Mouse (Mus musculus) kidney, embryonic 16.5 days (tissue): ENCODE measurements around the gene Cblc. TPM values are rescaled to one million over a fixed set of nuclear protein-coding genes. Genes with fewer than 3 reads are reported as not detected.

Source experiments
- ATAC-seq: fragments of 200-750 bp; cut with Nextera tagmentation; 2 replicates; pipeline ENCODE4 v1.8.0; 2017; ENCODE audit warnings: moderate TSS enrichment; ENCODE audit not compliant: low FRiP score, low TSS enrichment
- H3K27ac ChIP-seq: fragments of 300-500 bp; sonication (generic); 2 replicates; pipeline ENCODE4 v1.5.1; 2014; ENCODE audit warnings: low read length
- H3K27me3 ChIP-seq: fragments of 300-500 bp; sonication (generic); 2 replicates; pipeline ENCODE4 v1.6.1; 2014; ENCODE audit warnings: low read length, control low read depth, mixed read lengths; ENCODE audit not compliant: insufficient read depth
- H3K36me3 ChIP-seq: fragments of 300-500 bp; sonication (generic); 2 replicates; pipeline ENCODE4 v1.6.1; 2014; ENCODE audit warnings: low read length, control low read depth, mixed read lengths; ENCODE audit not compliant: insufficient read depth
- H3K4me1 ChIP-seq: fragments of 300-500 bp; sonication (generic); 2 replicates; pipeline ENCODE4 v1.6.1; 2014; ENCODE audit warnings: low read length, control low read depth, mixed read lengths; ENCODE audit not compliant: insufficient read depth
- H3K4me2 ChIP-seq: fragments of 300-500 bp; sonication (generic); replicated peaks from 2 replicates; pipeline ENCODE4 v1.6.1; 2014; ENCODE audit warnings: low read depth, low read length
- H3K4me3 ChIP-seq: fragments of 300-500 bp; sonication (generic); 2 replicates; pipeline ENCODE4 v1.5.1; 2014; ENCODE audit warnings: mild to moderate bottlenecking, low read length
- H3K9ac ChIP-seq: fragments of 300-500 bp; sonication (generic); replicated peaks from 2 replicates; pipeline ENCODE4 v1.6.1; 2014; ENCODE audit warnings: low read length
- H3K9me3 ChIP-seq: fragments of 300-500 bp; sonication (generic); 2 replicates; pipeline ENCODE4 v1.6.1; 2016; ENCODE audit warnings: low read length, control low read depth
- WGBS: fragments of 180-500 bp; shearing (Covaris S2); extraction: QIAGEN DNeasy Blood & Tissue Kit; methylation state at CpG from one replicate; pipeline ENCODE4 v1.1.7; 2014; 5-methylcytosine and 5-hydroxymethylcytosine counted together
- polyA plus RNA-seq: library from polyadenylated mRNA; unstranded; fragments of >200 nt; fragmentation: Nextera tagmentation; extraction: Ambion mirVana; gene quantifications from 2 replicates; pipeline ENCODE4 v1.2.1, GENCODE M21; 2015

Cblc gene
- polyA plus RNA-seq = 9.4 and 12.2 TPM in 2 replicates

DNA sequence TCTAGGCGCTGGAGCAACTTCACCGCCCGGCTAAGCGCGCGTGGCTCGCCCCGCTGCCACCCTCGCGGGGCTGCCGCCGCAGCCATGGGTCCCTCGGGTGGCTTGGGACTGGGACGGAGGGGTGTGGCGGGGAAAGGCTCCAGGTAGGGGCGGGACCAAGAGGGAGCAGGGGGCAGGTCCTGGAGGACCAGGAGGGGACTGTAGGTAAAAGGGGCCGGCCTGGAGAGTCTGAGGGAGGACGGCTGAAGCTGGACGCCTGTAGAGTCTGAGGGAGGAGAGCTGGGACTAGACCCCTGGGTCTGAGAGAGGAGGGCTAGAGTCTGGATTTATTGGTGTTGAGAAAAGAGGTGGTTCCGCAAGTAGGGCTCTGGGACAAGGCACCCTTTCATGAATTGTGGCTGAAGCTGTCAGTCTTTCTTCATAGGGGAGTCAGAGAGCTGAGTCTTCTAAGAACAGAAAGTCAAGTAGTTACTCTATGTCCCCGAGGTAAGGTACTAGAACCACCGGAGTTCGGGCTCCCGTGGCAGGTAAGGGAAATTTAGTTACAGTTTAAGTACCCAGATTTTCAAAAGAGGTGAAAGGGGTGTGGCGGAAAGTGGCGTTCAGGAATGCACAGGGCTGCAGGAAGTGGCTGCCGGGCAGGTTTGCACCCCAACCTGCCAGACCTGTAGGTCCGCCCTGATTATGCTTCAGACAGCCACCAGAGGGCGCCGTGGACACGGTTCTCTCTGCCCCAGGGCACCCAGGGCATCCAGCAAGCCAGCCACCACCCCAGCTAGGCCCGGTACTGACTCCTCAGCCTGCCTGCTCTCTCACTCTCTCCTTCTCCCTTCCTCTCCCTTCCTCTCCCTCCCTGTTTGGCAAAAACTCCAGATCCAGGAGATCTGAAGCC lies at the start of gene Cblc:
TSS of gene Cblc (minus strand) at position 113 of the 892 bp plus-strand sequence.
- 1% methylated on average over 32 of the region's 32 CpGs for WGBS
- H3K9ac ChIP-seq = peak within 1 kb of the TSS; percentile 59
- no peaks in the 10 kb centered on the region for H3K4me1 ChIP-seq
- peak within 1 kb of the TSS; percentile 55 for H3K4me2 ChIP-seq
- H3K27ac ChIP-seq = peak within 1 kb of the TSS; percentile 80
- H3K36me3 ChIP-seq = no peaks in the 10 kb centered on the region
- no peaks in the 10 kb centered on the region for H3K9me3 ChIP-seq
- H3K4me3 ChIP-seq = peak within 1 kb of the TSS; percentile 48
- H3K27me3 ChIP-seq = peaks cover 18% of the 10 kb centered on the region
- ATAC-seq = peak; percentile 91

DNA sequence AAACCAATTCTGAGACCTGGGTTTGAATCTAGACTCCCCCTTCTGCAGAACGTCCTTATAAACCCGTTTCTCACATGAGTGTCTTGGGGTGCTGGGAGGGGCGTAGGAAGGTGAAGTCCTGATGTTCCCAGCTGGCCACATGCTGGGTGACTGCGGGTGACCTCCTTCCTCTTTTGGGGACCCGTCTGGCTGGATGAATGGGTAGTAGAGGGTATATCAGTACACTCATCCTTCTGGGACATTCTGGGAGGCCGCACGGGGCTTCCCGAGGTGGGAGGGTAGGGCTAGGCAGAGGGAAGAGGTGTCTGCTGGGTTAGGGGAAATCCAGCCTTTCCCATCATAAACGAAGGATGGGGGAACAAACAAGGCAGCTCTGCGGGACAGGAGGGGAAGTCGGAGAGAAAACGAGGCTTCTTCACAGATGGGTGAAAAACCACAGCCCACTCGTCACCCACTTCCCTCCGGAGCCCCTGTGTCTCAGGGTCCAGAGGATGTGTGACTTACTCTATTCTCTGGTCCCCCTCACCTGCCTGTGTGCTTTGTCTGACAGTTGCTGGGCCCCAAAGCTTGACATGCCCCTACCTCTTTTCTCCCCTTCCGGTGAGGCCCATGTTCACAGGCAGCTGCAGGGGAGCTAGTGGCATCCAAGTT lies 48.0 kb upstream of the Cblc start:
- H3K27me3 ChIP-seq = peaks cover 11% of the 10 kb centered on the region
- no peak for ATAC-seq

DNA sequence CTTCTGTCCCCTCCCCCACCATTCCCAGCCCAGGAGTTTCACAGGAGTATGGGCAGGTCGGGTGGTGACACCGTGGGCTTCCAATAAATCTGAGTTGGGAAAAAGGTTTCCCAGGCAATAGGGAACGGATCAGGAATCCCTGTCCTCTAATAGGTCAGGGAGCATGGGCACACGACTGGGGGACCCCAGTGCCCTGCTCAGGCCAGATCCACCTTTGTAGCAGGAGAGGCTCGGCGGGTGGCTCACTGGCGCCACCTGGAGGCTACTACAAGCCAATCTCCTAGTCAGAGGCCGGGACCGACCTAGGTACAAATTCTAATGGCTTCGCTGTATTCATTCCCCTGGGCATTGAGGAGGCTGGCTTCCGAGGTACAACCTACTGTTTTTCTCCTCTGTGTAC lies 47.0 kb upstream of the Cblc start:
- Histone ChIP-seq H3K36me3 (no peaks in the 10 kb centered on the region), H3K4me2 (no peak overlapping the region), H3K27ac (no peak overlapping the region), H3K9ac (no peak overlapping the region), H3K4me3 (no peak overlapping the region), H3K4me1 (peaks cover 13% of the 10 kb centered on the region), H3K27me3 (peaks cover 11% of the 10 kb centered on the region), H3K9me3 (no peaks in the 10 kb centered on the region)
- peak; percentile 75 for ATAC-seq
- 4% methylated on average over 11 of the region's 11 CpGs for WGBS

More for the DNA sequence above, 48.0 kb upstream of the Cblc start:
- Histone ChIP-seq H3K27ac (no peak overlapping the region), H3K4me1 (peaks cover 13% of the 10 kb centered on the region), H3K9me3 (no peaks in the 10 kb centered on the region), H3K4me2 (no peak overlapping the region), H3K36me3 (no peaks in the 10 kb centered on the region), H3K9ac (no peak overlapping the region), H3K4me3 (no peak overlapping the region)
- 67% methylated on average over 15 of the region's 15 CpGs for WGBS

DNA sequence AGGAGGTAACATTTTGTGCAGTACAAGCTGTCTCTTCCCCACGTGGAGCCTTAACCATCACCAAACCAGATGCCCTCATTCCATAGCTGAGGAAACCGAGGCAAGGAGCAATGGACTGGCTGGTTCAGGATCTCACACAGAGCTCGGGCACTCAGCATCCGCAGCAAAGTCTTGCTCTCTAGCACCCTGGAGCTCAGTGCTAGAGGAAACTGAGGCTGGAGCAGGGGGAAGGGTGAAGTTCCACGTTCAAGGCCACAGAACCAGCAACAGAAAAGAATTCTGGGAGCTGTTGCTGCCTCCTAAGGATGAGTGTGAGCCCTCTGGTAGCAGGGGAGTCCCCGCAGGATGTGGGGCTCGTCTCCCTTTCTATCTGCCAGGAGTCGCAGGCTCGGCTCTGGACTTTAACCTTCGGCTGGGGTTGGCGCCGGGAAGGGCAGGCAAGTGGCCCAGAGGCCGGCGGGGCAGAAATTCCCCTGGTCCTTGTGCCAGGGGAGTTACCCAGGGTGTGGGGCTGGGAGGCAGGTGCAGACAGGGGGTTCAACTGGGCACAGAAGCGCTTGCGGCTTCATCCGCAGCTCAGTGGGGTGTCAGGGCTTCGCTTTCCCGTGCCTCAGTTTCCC lies 46.4 kb upstream of the Cblc start:
- peak; percentile 43; the same call in 1 of the 2 replicates for ATAC-seq
- Histone ChIP-seq H3K27ac (no peak overlapping the region), H3K9ac (no peak overlapping the region), H3K36me3 (no peaks in the 10 kb centered on the region), H3K27me3 (peaks cover 9% of the 10 kb centered on the region), H3K4me3 (no peak overlapping the region), H3K4me1 (peaks cover 12% of the 10 kb centered on the region), H3K4me2 (no peak overlapping the region), H3K9me3 (no peaks in the 10 kb centered on the region)
- WGBS = 24% methylated on average over 19 of the region's 19 CpGs

DNA sequence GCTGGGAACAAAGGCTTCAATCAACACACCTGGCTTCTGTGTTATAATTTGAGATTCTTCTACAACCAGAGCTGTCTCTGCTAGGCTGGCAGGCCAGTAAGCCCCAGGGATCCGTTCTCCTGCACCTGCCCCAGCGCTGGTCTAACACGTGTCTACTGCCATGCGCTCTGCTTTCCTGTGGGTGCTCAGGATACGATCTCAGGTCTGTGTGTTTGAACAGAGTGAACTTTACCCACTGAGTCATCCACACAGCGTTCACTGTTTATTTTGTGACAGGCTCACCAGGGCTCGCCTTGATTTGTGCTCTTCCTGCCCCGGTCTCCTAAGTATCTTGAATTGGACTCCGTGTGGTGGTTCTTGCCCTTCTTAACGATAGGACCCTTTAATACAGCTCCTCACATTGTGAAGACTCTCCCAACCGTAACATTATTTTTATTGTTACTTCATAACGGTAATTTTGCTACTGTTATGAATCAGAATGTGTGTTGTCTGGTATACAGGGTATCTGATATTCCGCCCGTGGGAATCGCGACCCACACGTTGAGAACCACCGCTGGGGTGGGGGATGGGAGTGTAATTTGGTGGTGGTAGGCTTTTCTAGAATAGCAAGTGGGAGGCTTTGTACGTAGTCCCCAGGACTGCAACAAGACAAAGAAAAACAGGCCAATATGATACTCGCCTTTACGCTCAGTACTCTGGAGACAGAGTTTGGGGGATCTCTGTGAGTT lies 45.2 kb upstream of the Cblc start:
- H3K27me3 ChIP-seq = peaks cover 8% of the 10 kb centered on the region
- 76% methylated on average over 21 of the region's 21 CpGs for WGBS
- H3K9me3 ChIP-seq = no peaks in the 10 kb centered on the region
- no peak overlapping the region for H3K4me3 ChIP-seq
- H3K9ac ChIP-seq = no peak overlapping the region
- no peak overlapping the region for H3K4me2 ChIP-seq
- H3K36me3 ChIP-seq = no peaks in the 10 kb centered on the region
- peaks cover 4% of the 10 kb centered on the region for H3K4me1 ChIP-seq
- no peak for ATAC-seq
- H3K27ac ChIP-seq = no peak overlapping the region

DNA sequence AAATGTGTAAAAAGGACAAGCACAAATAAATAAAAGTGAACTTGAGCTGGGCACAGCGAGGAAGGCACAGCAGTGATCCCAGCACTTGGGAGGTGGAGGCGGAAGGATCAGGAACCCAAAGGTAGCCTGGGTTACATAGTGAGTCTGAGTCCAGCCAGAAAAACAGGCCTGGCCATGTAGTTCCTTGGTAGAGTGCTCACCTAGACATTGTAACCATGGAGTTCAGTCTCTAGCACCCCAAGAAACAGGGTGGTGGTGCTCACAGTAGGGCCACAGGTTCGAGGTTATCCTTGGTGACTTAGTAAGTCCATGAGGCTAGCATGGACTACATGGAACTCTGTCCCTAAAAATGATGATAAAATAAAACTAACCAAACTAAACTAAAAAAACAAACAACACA lies 44.3 kb upstream of the Cblc start:
- Histone ChIP-seq H3K27me3 (peaks cover 8% of the 10 kb centered on the region), H3K4me1 (peaks cover 4% of the 10 kb centered on the region), H3K9me3 (no peaks in the 10 kb centered on the region), H3K27ac (no peak overlapping the region), H3K9ac (no peak overlapping the region), H3K36me3 (no peaks in the 10 kb centered on the region), H3K4me2 (no peak overlapping the region), H3K4me3 (no peak overlapping the region)
- ATAC-seq = no peak
- 81% methylated on average over 3 of the region's 3 CpGs for WGBS

DNA sequence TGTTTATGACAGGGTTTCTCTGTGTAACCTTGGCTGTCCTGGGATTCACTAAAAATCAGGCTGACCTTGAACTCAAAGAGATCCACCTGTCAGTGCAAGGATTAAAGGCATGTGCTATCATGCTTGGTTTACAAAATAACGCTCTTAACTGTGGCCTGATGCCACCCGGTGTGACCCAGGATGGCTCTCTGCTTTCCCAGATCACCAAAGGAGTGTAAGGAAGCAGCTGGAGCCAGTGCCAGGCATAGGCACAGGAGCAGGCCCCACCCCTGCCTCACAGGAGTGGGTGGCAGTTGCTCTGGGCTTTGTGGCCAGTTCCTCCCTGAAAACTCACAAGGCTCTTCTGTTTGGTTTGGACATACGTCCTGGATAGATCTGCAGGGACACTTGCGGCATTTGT lies 43.8 kb upstream of the Cblc start:
- no peak for ATAC-seq
- Histone ChIP-seq H3K4me1 (peaks cover 4% of the 10 kb centered on the region), H3K27ac (no peak overlapping the region), H3K36me3 (no peaks in the 10 kb centered on the region), H3K9ac (no peak overlapping the region), H3K27me3 (peaks cover 8% of the 10 kb centered on the region), H3K4me2 (no peak overlapping the region), H3K9me3 (no peaks in the 10 kb centered on the region), H3K4me3 (no peak overlapping the region)
- whole genome bisulfite sequencing = 79% methylated on average over 4 of the region's 4 CpGs

DNA sequence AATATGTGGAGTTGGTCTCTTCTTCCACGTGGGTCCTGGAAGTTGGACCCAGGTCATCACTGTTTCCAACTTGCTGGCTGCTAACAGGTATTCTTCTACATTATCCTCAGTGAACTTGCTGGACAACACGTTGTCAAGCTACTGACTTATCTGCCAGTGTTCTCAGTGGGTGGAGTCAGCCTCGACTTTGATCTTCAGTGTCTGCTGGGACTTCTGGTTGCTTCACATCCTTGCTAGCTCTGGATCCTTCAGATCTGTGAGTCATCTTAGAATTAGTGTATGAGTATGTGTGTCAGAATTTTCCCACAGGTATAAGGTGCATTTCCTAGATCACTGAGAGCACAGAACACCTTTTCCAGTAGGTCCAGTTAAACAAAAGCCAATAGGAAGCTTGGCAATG lies 40.2 kb upstream of the Cblc start:
- Histone ChIP-seq H3K27me3 (no peaks in the 10 kb centered on the region), H3K9me3 (no peaks in the 10 kb centered on the region), H3K4me1 (no peaks in the 10 kb centered on the region), H3K27ac (no peak overlapping the region), H3K36me3 (no peaks in the 10 kb centered on the region), H3K4me2 (no peak overlapping the region), H3K4me3 (no peak overlapping the region), H3K9ac (no peak overlapping the region)
- ATAC-seq = no peak
- 71% methylated on average over 3 of the region's 3 CpGs for WGBS

DNA sequence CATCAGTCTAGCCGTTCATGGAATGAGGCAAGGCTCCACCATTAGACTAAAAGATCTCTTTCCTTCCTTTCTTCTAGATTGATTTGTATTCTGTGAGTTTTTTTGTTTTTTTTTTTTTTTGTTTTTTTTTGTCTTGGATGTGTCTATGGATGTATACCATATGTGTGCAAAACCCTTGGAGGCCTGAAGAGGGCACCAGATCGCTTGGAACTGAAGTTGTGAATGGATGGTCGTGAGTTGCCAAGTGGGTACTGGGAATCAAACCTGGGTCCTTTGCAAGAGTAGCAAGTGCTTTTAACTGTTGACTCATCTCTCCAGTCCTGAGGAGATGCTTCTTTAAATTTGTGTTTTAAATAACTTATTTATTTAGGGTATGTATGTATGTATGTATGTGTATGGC lies 37.4 kb upstream of the Cblc start:
- 0 out of 2 replicates have a peak, but pooled peaks cover 6% of the 10 kb centered on the region for H3K4me1 ChIP-seq
- no peak overlapping the region for H3K9ac ChIP-seq
- 65% methylated on average over 3 of the region's 3 CpGs for WGBS
- ATAC-seq = no peak
- no peak overlapping the region for H3K27ac ChIP-seq
- no peak overlapping the region for H3K4me3 ChIP-seq
- no peak overlapping the region for H3K4me2 ChIP-seq
- no peaks in the 10 kb centered on the region for H3K27me3 ChIP-seq
- H3K9me3 ChIP-seq = no peaks in the 10 kb centered on the region
- H3K36me3 ChIP-seq = no peaks in the 10 kb centered on the region
